Mouse (Mus musculus) erythroblast, embryonic 14.5 days (primary cell): Measurements from ENCODE around the gene Hpf1.

Experiments
- GATA1 ChIP-seq: IDR thresholded peaks from 2 replicates; pipeline ENCODE4 v1.6.1; 2012; ENCODE audit warnings: low read length, inconsistent platforms, mixed read lengths
- TAL1 ChIP-seq: IDR thresholded peaks from 3 replicates; pipeline ENCODE4 v1.6.1; 2012; ENCODE audit warnings: low read length, inconsistent platforms, mixed read lengths

- TF ChIP-seq GATA1 (no peak), TAL1 (no peak)
These were observed 30.0 kb downstream of the Hpf1 start for GRCm38 (mm10) chr8:60920176-60920575.
